Mouse (Mus musculus) neural tube, embryonic 15.5 days (tissue): Measurements from ENCODE around the gene Lgals9. TPM values are rescaled to one million over a fixed set of nuclear protein-coding genes. Genes with fewer than 3 reads are reported as not detected.

Experiments used
- ATAC-seq: fragments of 200-750 bp; cut with Nextera tagmentation; 2 replicates; pipeline ENCODE4 v1.8.0; 2017; ENCODE audit warnings: mild to moderate bottlenecking, moderate TSS enrichment, moderate library complexity; ENCODE audit not compliant: low FRiP score
- H3K27ac ChIP-seq: fragments of 300-500 bp; sonication (generic); replicated peaks from 2 replicates; pipeline ENCODE4 v1.5.1; 2015; ENCODE audit warnings: mild to moderate bottlenecking, inconsistent platforms
- H3K27me3 ChIP-seq: fragments of 300-500 bp; sonication (generic); replicated peaks from 2 replicates; pipeline ENCODE4 v1.6.1; 2015; ENCODE audit warnings: inconsistent platforms
- H3K36me3 ChIP-seq: fragments of 300-500 bp; sonication (generic); 2 replicates; pipeline ENCODE4 v1.6.1; 2015; ENCODE audit warnings: inconsistent platforms
- H3K4me1 ChIP-seq: fragments of 300-500 bp; sonication (generic); 2 replicates; pipeline ENCODE4 v1.6.1; 2015; ENCODE audit warnings: inconsistent platforms
- H3K4me2 ChIP-seq: fragments of 300-500 bp; sonication (generic); 2 replicates; pipeline ENCODE4 v1.6.1; 2015; ENCODE audit warnings: inconsistent platforms, mild to moderate bottlenecking, moderate library complexity
- H3K4me3 ChIP-seq: fragments of 300-500 bp; sonication (generic); replicated peaks from 2 replicates; pipeline ENCODE4 v1.5.1; 2015; ENCODE audit warnings: mild to moderate bottlenecking, inconsistent platforms
- H3K9ac ChIP-seq: fragments of 300-500 bp; sonication (generic); replicated peaks from 2 replicates; pipeline ENCODE4 v1.6.1; 2015; ENCODE audit warnings: mild to moderate bottlenecking, inconsistent platforms
- H3K9me3 ChIP-seq: fragments of 300-500 bp; sonication (generic); replicated peaks from 2 replicates; pipeline ENCODE4 v1.6.1; 2016; ENCODE audit warnings: inconsistent platforms
- WGBS: fragments of 180-500 bp; shearing (Covaris S2); methylation state at CpG from one replicate; pipeline ENCODE4 v1.1.7; 2015; ENCODE audit warnings: mixed read lengths; 5-methylcytosine and 5-hydroxymethylcytosine counted together
- polyA plus RNA-seq: library from polyadenylated mRNA; unstranded; fragments of >200 nt; fragmentation: Nextera tagmentation; extraction: Ambion mirVana; gene quantifications from 2 replicates; pipeline ENCODE4 v1.2.1, GENCODE M21; 2015

The Lgals9 gene
- polyA plus RNA-seq, 1 experiment from 2014 or later = 18.3 TPM

DNA sequence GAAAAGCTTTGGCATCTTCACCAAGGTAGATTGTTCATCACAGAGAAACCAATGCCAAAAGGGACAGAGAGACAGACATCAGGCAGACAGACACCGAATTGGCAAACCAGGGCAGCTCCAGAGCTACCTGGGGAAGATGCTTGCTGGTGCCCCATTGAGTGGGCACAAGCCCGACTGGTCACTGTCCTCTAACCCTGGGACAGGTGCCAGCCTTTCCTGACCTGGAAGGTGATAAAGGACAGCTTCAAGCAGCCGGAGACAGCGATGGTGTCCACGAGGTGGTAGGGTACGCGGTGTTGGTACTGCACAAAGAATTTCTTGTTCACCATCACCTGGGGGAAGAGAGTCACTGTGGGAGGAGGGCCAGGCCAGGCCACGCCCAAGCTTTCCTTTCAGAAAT is 13.7 kb downstream of the Lgals9 start:
- no peak for ATAC-seq
- 89% methylated on average over 8 of the region's 8 CpGs for whole genome bisulfite sequencing

DNA sequence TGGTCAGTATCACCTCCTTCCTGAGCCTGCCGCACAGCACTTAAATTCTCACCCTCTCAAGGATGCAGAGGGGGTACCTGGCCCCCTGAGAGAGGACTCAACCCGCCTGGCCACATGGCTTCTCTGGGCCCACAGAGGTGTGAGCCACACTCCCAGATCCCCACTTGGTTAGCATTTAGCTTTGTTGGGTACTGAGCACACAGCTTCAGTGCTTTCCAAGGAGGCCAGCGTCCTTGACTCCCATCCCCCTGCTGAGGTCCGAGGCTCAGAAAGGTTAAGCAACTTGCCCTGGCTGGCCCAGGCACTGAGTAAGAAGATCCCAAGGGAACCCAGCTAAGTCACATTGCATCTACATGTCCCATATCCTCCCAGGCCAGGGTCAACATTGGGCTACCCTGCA is 16.6 kb downstream of the Lgals9 start:
- no peak overlapping the region for H3K4me3 ChIP-seq
- no peak overlapping the region for H3K27ac ChIP-seq
- no peak for ATAC-seq
- H3K9me3 ChIP-seq = no peaks in the 10 kb centered on the region
- no peak overlapping the region for H3K9ac ChIP-seq
- peaks cover 9% of the 10 kb centered on the region for H3K4me1 ChIP-seq
- WGBS = 87% methylated on average over 4 of the region's 4 CpGs
- H3K36me3 ChIP-seq = no peaks in the 10 kb centered on the region
- no peak overlapping the region for H3K4me2 ChIP-seq
- H3K27me3 ChIP-seq = no peaks in the 10 kb centered on the region

More for the DNA sequence above, 13.7 kb downstream of the Lgals9 start:
- Histone ChIP-seq H3K9ac (no peak overlapping the region), H3K4me2 (no peak overlapping the region), H3K27ac (no peak overlapping the region), H3K36me3 (no peaks in the 10 kb centered on the region), H3K27me3 (no peaks in the 10 kb centered on the region), H3K4me3 (no peak overlapping the region), H3K4me1 (peaks cover 14% of the 10 kb centered on the region), H3K9me3 (no peaks in the 10 kb centered on the region)

DNA sequence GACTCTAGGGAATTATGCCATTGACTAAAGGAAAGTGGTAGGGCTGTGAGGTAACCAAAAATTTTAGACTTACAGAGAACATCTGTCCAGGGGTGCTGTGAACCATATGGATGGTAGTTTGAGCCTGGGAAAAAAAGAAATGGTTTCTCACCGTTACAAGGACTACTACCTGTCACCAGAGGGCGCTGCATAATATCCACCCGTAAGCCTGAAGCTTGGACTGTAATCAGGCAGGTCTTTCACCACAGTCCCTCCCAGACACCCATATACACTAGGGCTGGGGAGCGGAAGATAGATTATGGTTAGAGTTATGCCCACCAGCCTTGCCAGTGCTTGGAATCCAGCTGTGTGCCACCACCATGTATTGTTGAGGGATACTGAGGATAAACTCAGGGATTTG is 17.4 kb downstream of the Lgals9 start:
- ATAC-seq = no peak
- Histone ChIP-seq H3K4me1 (peaks cover 1% of the 10 kb centered on the region; the same call in 1 of the 2 replicates), H3K27me3 (no peaks in the 10 kb centered on the region), H3K4me2 (no peak overlapping the region), H3K9ac (no peak overlapping the region), H3K27ac (no peak overlapping the region), H3K9me3 (no peaks in the 10 kb centered on the region), H3K4me3 (no peak overlapping the region), H3K36me3 (no peaks in the 10 kb centered on the region)
- 24% methylated on average over 4 of the region's 4 CpGs for WGBS

DNA sequence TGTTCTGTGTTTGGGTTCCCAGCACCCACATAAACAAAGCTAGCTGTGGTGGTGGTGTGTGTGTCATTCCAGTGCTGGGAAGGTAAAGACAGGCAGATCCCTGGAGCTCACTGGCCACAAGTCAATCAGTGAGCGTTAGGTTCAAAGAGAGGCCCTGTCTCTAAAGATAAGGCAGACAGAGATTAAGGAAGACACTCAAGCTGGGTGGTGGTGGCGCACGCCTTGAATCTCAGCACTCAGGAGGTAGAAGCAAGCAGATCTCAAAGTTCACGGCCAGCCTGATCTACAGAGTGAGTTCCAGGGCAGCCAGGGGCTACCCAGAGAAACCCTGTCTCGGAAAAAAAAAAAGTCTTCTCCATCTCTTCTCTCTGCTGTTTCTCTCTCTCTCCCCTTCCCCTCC is 23.5 kb downstream of the Lgals9 start:
- ATAC-seq = no peak

DNA sequence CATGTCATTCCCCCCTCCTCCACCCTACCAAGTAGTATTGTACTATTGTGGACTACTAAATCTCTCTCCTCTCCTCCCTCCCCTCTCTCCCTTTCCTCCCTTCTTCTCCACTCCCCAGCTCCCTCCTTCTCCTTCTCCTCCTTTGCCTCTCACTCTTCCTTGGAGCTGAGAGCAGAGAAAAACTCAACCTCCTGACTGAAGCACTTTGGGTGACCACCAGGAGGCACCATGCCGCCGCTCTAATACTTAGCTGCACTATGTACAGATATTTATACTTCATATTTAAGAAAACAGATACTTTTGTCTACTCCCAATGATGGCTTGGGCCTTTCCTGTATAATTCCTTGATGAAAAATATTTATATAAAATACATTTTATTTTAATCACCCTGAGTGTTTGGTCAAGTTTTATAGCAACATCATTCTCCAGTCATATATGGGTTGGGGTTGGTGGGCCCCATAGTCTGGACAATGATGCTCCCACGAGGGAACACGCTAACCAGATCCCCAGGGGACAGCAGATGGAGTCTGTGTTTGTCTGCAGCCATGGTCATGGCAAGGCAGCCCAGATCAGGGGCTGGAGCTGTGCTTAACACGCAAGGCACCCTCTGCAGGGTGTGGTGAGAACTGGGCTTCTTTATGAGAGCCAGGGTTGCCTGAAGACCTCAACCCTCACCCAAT is 24.8 kb downstream of the Lgals9 start:
- no peak overlapping the region for H3K4me2 ChIP-seq
- H3K27ac ChIP-seq = no peak overlapping the region
- peaks cover 4% of the 10 kb centered on the region; the same call in 1 of the 2 replicates for H3K27me3 ChIP-seq
- no peaks in the 10 kb centered on the region for H3K4me1 ChIP-seq
- WGBS = 65% methylated on average over 5 of the region's 5 CpGs
- no peaks in the 10 kb centered on the region for H3K9me3 ChIP-seq
- ATAC-seq = no peak
- H3K9ac ChIP-seq = no peak overlapping the region
- H3K4me3 ChIP-seq = no peak overlapping the region
- H3K36me3 ChIP-seq = no peaks in the 10 kb centered on the region

More for the DNA sequence above, 23.5 kb downstream of the Lgals9 start:
- Histone ChIP-seq H3K4me2 (no peak overlapping the region), H3K4me1 (no peaks in the 10 kb centered on the region), H3K9ac (no peak overlapping the region), H3K27ac (no peak overlapping the region), H3K36me3 (no peaks in the 10 kb centered on the region), H3K9me3 (no peaks in the 10 kb centered on the region), H3K27me3 (peaks cover 4% of the 10 kb centered on the region; the same call in 1 of the 2 replicates), H3K4me3 (no peak overlapping the region)
- 82% methylated on average over 5 of the region's 5 CpGs for WGBS

DNA sequence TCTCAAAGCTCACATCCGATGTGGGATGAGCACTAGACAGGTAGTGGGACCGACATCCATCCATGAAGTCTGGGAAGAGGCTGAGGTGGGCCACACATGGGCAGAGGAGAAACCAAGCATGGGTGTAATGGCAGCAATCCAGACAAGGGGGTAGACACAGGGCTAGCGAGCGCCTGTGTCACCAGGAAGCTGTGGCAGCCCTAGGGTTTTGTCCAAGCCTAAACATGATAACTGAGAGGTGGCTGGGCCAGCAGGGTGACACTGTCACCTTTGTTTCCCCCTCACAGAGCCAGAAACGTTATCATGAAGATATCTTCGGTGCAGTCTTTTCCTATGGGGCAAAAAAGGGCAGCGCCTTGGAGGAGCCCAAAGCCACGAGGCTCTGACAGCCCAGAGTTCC is 25.4 kb downstream of the Lgals9 start:
- H3K4me1 ChIP-seq = no peaks in the 10 kb centered on the region
- no peaks in the 10 kb centered on the region for H3K36me3 ChIP-seq
- 85% methylated on average over 8 of the region's 8 CpGs for WGBS
- no peak overlapping the region for H3K4me3 ChIP-seq
- no peak overlapping the region for H3K27ac ChIP-seq
- no peak overlapping the region for H3K4me2 ChIP-seq
- peaks cover 9% of the 10 kb centered on the region; the same call in 1 of the 2 replicates for H3K27me3 ChIP-seq
- no peak overlapping the region for H3K9ac ChIP-seq
- no peaks in the 10 kb centered on the region for H3K9me3 ChIP-seq
- no peak for ATAC-seq

DNA sequence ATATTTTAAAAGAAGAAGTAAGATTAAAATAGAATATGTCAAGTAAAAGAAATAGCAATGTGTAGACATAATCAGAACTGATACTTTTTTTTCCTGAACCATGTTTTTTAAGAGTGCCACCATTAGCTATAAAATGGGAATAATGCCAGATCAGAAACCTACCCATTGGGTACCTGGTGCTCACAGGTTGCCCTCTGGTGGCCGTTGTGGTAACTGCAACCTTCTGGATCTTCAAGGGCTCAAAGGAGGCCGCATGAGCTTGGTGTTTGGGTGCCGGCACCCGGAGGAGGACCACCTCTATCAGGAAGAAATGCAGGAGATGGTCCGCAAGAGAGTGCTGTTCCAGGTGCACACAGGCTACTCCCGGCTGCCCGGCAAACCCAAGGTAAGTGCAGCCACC is 28.5 kb downstream of the Lgals9 start:
- H3K36me3 ChIP-seq = no peaks in the 10 kb centered on the region
- peaks cover 39% of the 10 kb centered on the region for H3K27me3 ChIP-seq
- no peak overlapping the region for H3K9ac ChIP-seq
- no peaks in the 10 kb centered on the region for H3K9me3 ChIP-seq
- H3K4me2 ChIP-seq = no peak overlapping the region
- WGBS = 8% methylated on average over 7 of the region's 7 CpGs
- no peak overlapping the region for H3K4me3 ChIP-seq
- no peak overlapping the region for H3K27ac ChIP-seq
- no peak for ATAC-seq
- peaks cover 6% of the 10 kb centered on the region for H3K4me1 ChIP-seq

DNA sequence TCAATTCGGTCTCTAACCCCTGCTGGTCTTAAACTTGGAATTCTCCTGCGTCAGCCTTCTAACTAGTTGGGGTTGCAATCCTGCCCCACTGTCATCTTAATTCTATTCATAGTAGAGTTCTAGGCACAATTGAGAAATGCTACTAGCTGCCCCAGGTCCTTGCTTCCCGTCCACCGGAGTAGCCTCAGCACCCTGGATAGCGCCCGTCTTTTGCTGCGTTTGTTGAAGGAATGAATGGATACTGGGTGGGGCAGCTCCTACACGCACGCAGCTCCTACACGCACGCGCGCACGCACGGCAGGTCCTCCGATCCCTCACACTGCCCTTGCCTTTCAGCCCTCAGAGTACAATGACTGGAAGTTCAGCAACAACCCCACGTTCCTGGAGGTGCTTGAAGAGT is 32.3 kb downstream of the Lgals9 start:
- peak overlapping the region; percentile 26 for H3K4me3 ChIP-seq
- 6% methylated on average over 17 of the region's 17 CpGs for WGBS
- no peak for ATAC-seq
- H3K27me3 ChIP-seq = peaks cover 43% of the 10 kb centered on the region
- H3K9ac ChIP-seq = no peak overlapping the region
- peak overlapping the region; percentile 55 for H3K4me2 ChIP-seq
- no peaks in the 10 kb centered on the region for H3K36me3 ChIP-seq
- H3K4me1 ChIP-seq = peaks cover 6% of the 10 kb centered on the region
- H3K27ac ChIP-seq = no peak overlapping the region
- H3K9me3 ChIP-seq = no peaks in the 10 kb centered on the region

DNA sequence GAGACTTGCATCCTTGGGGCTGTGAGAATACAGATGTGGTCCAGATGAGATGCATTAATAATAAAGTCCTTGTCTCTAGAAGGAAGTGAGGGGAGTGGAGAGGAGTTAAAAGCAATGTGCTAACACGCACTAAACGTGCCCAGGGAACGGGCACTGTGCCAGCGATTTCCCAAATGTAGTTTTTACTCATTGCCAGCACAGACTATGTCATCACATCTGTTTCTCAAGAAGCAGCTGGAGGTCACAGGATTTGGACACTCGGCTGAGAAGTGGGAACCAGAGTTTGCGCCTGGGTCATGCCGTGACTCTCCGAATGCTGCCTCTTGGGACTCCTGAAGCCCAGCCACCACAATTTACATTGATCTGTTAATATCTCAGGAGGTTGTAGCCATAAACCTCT is 34.4 kb downstream of the Lgals9 start:
- no peak overlapping the region for H3K4me2 ChIP-seq
- WGBS = 80% methylated on average over 8 of the region's 8 CpGs

DNA sequence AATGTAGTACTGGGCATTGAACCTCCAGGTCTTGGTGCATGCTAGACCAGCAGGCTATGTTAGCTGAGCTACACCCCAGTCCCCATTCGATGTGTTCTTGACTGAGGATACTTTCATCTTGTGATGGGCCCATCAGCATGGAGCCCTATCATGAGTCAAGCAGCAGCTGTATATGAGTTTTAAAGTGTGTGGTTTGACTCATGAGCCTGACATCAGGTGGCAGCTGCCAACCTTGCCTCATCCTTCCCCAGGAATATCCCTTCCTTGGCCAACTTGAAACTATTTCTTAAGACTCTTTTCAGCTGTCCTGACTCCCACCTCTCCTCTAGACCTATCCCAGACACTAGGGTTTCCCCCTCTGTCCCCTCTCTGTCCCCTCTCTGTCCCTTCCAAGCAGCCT is 41.7 kb downstream of the Lgals9 start:
- no peaks in the 10 kb centered on the region for H3K36me3 ChIP-seq
- H3K9me3 ChIP-seq = no peaks in the 10 kb centered on the region
- no peaks in the 10 kb centered on the region for H3K4me1 ChIP-seq
- no peak for ATAC-seq
- H3K27ac ChIP-seq = no peak overlapping the region
- H3K27me3 ChIP-seq = no peaks in the 10 kb centered on the region
- H3K9ac ChIP-seq = no peak overlapping the region
- H3K4me2 ChIP-seq = no peak overlapping the region
- no peak overlapping the region for H3K4me3 ChIP-seq
- WGBS = 91% methylated on average over 1 of the region's 1 CpGs

More for the DNA sequence above, 34.4 kb downstream of the Lgals9 start:
- Histone ChIP-seq H3K36me3 (no peaks in the 10 kb centered on the region), H3K4me1 (peaks cover 6% of the 10 kb centered on the region), H3K4me3 (no peak overlapping the region), H3K9ac (no peak overlapping the region), H3K27me3 (peaks cover 38% of the 10 kb centered on the region), H3K27ac (no peak overlapping the region), H3K9me3 (no peaks in the 10 kb centered on the region)
- no peak for ATAC-seq

DNA sequence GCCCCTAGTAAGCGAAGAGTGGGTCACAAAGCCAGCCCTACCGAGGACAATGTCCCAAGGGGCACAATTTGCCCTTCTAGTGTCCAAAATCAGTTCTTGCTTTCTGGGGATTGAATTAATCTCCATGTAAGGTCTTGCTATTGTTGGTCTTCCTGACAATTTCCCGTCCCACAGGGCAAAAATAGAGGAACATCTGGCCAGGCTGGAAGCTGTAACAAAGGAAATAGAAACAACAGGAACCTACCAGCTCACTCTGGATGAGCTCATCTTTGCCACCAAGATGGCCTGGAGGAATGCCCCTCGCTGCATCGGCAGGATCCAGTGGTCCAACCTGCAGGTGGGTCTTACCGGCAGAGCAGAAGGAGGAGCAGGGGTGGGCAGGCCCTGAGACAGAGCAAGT is 49.6 kb downstream of the Lgals9 start:
- no peaks in the 10 kb centered on the region for H3K36me3 ChIP-seq
- H3K9me3 ChIP-seq = no peaks in the 10 kb centered on the region
- H3K27ac ChIP-seq = no peak overlapping the region
- no peak for ATAC-seq
- no peak overlapping the region for H3K9ac ChIP-seq
- H3K27me3 ChIP-seq = no peaks in the 10 kb centered on the region
- no peak overlapping the region for H3K4me2 ChIP-seq
- no peak overlapping the region for H3K4me3 ChIP-seq
- WGBS = 88% methylated on average over 6 of the region's 6 CpGs
- H3K4me1 ChIP-seq = no peaks in the 10 kb centered on the region

DNA sequence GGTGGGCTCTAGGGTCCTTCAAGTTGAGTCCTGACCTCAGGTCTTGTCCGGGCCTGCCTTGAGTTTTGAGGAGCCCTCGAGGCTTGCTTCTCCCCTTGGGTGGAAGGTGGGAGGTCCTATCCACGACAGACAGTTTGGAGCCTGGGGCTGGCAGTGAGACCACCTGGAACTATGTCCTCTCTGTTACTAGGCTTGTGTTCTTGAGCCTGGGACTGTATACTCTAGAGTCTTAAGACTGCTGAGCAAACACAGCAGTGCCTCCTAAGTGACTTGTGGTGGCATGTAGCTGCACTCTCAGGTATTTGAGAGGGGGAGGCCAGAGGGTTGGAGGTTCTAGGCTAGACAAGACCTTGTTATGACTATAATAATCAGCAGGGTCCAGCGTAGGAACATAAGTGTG is 50.0 kb downstream of the Lgals9 start:
- no peak overlapping the region for H3K27ac ChIP-seq
- no peaks in the 10 kb centered on the region for H3K4me1 ChIP-seq
- no peaks in the 10 kb centered on the region for H3K27me3 ChIP-seq
- WGBS = 86% methylated on average over 4 of the region's 4 CpGs
- H3K36me3 ChIP-seq = no peaks in the 10 kb centered on the region
- no peak overlapping the region for H3K9ac ChIP-seq
- no peak for ATAC-seq
- H3K4me2 ChIP-seq = no peak overlapping the region
- no peak overlapping the region for H3K4me3 ChIP-seq
- H3K9me3 ChIP-seq = no peaks in the 10 kb centered on the region
